In the genomic region with DNA sequence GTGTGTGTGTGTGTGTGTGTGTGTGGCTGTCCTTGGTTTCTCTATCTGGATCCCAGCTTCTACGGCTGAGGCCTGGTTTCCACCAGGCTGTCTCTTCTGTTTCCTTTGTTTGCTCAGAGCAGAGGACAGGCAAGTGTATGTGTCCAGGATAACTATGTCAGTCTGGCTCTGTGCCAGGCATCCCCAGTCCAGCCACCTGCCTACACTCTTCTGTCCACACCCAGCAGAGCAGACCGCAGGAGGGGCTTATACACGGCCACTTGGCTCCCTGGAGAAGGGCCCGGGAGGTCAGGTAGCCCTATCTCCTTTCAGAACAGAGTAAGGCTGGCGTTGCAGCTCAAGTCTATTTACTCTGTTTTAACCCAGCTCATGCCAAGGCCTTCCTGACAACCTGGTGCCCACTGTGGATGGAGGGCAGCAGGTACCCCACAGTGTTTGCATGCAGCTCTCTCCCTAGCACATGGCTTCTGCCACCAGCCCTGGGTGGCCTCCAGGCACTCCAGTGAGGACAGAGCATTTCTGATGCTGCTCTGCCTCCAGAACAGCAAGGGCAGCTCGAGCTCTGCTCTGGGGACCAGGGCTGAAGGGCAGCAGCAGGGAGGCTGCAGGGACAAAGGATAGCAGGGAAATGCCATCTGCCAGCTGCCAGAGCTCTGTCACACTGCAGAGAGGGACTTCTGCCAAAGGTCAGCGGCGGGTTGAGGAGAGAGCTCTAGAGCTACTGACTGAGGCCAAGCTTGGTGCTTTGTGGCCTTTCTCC, we compare ENCODE assay signal across 9 mouse cellular contexts.
DNase-seq lines count a peak whose midpoint lies in the region; ATAC-seq lines count a peak whose summit lies in the region.
"Had no signal": no experiment of that assay in that cellular context is flagged by ENCODE, and none has a peak within 500 bp of the region (broad histone marks: within the 10 kb centered on the region; RNA-seq: fewer than 3 reads in every experiment).

No protein-coding gene starts in this region.

- whole genome bisulfite sequencing in kidney, embryonic 15.5 days: 48% methylated on average over 8 of the region's 8 CpGs
- 61% methylated on average over 8 of the region's 8 CpGs for WGBS in embryonic facial prominence, embryonic 12.5 days
- 25% methylated on average over 8 of the region's 8 CpGs for WGBS in heart, embryonic 16.5 days
- WGBS in limb, embryonic 15.5 days: 77% methylated on average over 8 of the region's 8 CpGs
- 33% methylated on average over 8 of the region's 8 CpGs for WGBS in neural tube, embryonic 14.5 days

- H3K27ac ChIP-seq in kidney, embryonic 15.5 days: no peak overlapping the region
- H3K27ac ChIP-seq in embryonic facial prominence, embryonic 12.5 days: peak overlapping the region; percentile 41; the same call in 1 of the 2 replicates
- peak overlapping the region; percentile 41; the same call in 1 of the 2 replicates for H3K27ac ChIP-seq in heart, embryonic 16.5 days (ENCODE audit: low read length)
- peak overlapping the region; percentile 33; the same call in 1 of the 2 replicates for H3K27ac ChIP-seq in limb, embryonic 15.5 days
- H3K27ac ChIP-seq in neural tube, embryonic 14.5 days (ENCODE audit: low read depth, low read length): peak overlapping the region; percentile 71
- H3K27ac ChIP-seq: liver, embryonic 14.5 days had no signal

- no peak overlapping the region for H3K4me2 ChIP-seq in kidney, embryonic 15.5 days
- no peak overlapping the region for H3K4me2 ChIP-seq in embryonic facial prominence, embryonic 12.5 days (replicated peaks)
- H3K4me2 ChIP-seq in heart, embryonic 16.5 days (ENCODE audit: low read depth, low read length): no peak overlapping the region
- H3K4me2 ChIP-seq in limb, embryonic 15.5 days: no peak overlapping the region
- no peak overlapping the region for H3K4me2 ChIP-seq in neural tube, embryonic 14.5 days (ENCODE audit: low read depth, low read length)

- no peak overlapping the region for H3K9ac ChIP-seq in kidney, embryonic 15.5 days
- no peak overlapping the region for H3K9ac ChIP-seq in embryonic facial prominence, embryonic 12.5 days
- H3K9ac ChIP-seq in heart, embryonic 16.5 days (ENCODE audit: low read length): no peak overlapping the region
- no peak overlapping the region for H3K9ac ChIP-seq in limb, embryonic 15.5 days
- H3K9ac ChIP-seq in neural tube, embryonic 14.5 days (replicated peaks; ENCODE audit: low read depth, low read length): peak overlapping the region; percentile 44; the same call in 1 of the 2 replicates
- H3K9ac ChIP-seq: liver, embryonic 14.5 days had no signal

- ATAC-seq in kidney, embryonic 15.5 days (replicated peaks; ENCODE audit: low FRiP score): peak; percentile 28; the same call in 1 of the 2 replicates
- peak; percentile 25; the same call in 1 of the 2 replicates for ATAC-seq in embryonic facial prominence, embryonic 12.5 days (ENCODE audit: insufficient number of reproducible peaks, insufficient read depth, low FRiP score, low TSS enrichment)
- peak; percentile 61 for ATAC-seq in heart, embryonic 16.5 days (replicated peaks; ENCODE audit: extremely low read depth, insufficient read depth, low FRiP score)
- ATAC-seq in limb, embryonic 15.5 days (ENCODE audit: insufficient number of reproducible peaks, low FRiP score, low TSS enrichment, low read depth): no peak; the same call in 1 of the 2 replicates
- ATAC-seq in neural tube, embryonic 14.5 days (ENCODE audit: low read depth): peak; percentile 45
- no peak for ATAC-seq in megakaryocyte-erythroid progenitor cell, adult 5-6 weeks (replicated peaks; ENCODE audit: low FRiP score, low TSS enrichment, poor library complexity, severe bottlenecking)

- intact Hi-C loops in left cerebral cortex, postnatal 14 days (cut with DNase I): no loop called here

- peaks cover 3% of the 10 kb centered on the region; the same call in 1 of the 2 replicates for H3K36me3 ChIP-seq in kidney, embryonic 15.5 days
- no peaks in the 10 kb centered on the region for H3K36me3 ChIP-seq in embryonic facial prominence, embryonic 12.5 days
- no peaks in the 10 kb centered on the region for H3K36me3 ChIP-seq in heart, embryonic 16.5 days (ENCODE audit: control insufficient read depth, insufficient read depth)
- peaks cover 8% of the 10 kb centered on the region; the same call in 1 of the 2 replicates for H3K36me3 ChIP-seq in limb, embryonic 15.5 days
- H3K36me3 ChIP-seq in neural tube, embryonic 14.5 days (ENCODE audit: control insufficient read depth, insufficient read depth, low read length): no peaks in the 10 kb centered on the region

- H3K27me3 ChIP-seq in kidney, embryonic 15.5 days: no peaks in the 10 kb centered on the region
- H3K27me3 ChIP-seq in embryonic facial prominence, embryonic 12.5 days: no peaks in the 10 kb centered on the region
- H3K27me3 ChIP-seq in heart, embryonic 16.5 days (ENCODE audit: control insufficient read depth, insufficient read depth, low read length): no peaks in the 10 kb centered on the region
- H3K27me3 ChIP-seq in limb, embryonic 15.5 days: no peaks in the 10 kb centered on the region
- no peaks in the 10 kb centered on the region for H3K27me3 ChIP-seq in neural tube, embryonic 14.5 days (ENCODE audit: control insufficient read depth, insufficient read depth, low read length)

- no peaks in the 10 kb centered on the region for H3K9me3 ChIP-seq in kidney, embryonic 15.5 days (replicated peaks)
- H3K9me3 ChIP-seq in embryonic facial prominence, embryonic 12.5 days: no peaks in the 10 kb centered on the region
- no peaks in the 10 kb centered on the region for H3K9me3 ChIP-seq in heart, embryonic 16.5 days (replicated peaks; ENCODE audit: control insufficient read depth, low read length)
- H3K9me3 ChIP-seq in limb, embryonic 15.5 days: no peaks in the 10 kb centered on the region
- H3K9me3 ChIP-seq in neural tube, embryonic 14.5 days (ENCODE audit: control insufficient read depth, low read length): no peaks in the 10 kb centered on the region

- DNase-seq in kidney, adult 9 months: no peak
- DNase-seq in left cerebral cortex, postnatal 14 days (ENCODE audit: low spot score in 2 of 2): no peak

- H3K4me1 ChIP-seq in kidney, embryonic 15.5 days: peaks cover 8% of the 10 kb centered on the region; the same call in 1 of the 2 replicates
- peaks cover 9% of the 10 kb centered on the region for H3K4me1 ChIP-seq in embryonic facial prominence, embryonic 12.5 days
- H3K4me1 ChIP-seq in heart, embryonic 16.5 days (ENCODE audit: control insufficient read depth, insufficient read depth, low read length): peaks cover 9% of the 10 kb centered on the region
- H3K4me1 ChIP-seq in limb, embryonic 15.5 days: peaks cover 6% of the 10 kb centered on the region; the same call in 1 of the 2 replicates
- H3K4me1 ChIP-seq in neural tube, embryonic 14.5 days (ENCODE audit: control insufficient read depth, insufficient read depth, low read length): peaks cover 25% of the 10 kb centered on the region

- H3K4me3 ChIP-seq in kidney, embryonic 15.5 days (replicated peaks): no peak overlapping the region
- H3K4me3 ChIP-seq in embryonic facial prominence, embryonic 12.5 days: no peak overlapping the region
- no peak overlapping the region for H3K4me3 ChIP-seq in heart, embryonic 16.5 days (ENCODE audit: low read length)
- no peak overlapping the region for H3K4me3 ChIP-seq in limb, embryonic 15.5 days
- H3K4me3 ChIP-seq in neural tube, embryonic 14.5 days (ENCODE audit: low read depth, low read length): no peak overlapping the region

Comparison
In these comparisons a context has a peak if more than half of its experiments do, and no peak if none do; other contexts are left out.
1. ATAC-seq: peak in kidney, embryonic 15.5 days (single experiment), embryonic facial prominence, embryonic 12.5 days (single experiment), heart, embryonic 16.5 days (single experiment) and neural tube, embryonic 14.5 days (single experiment); none in limb, embryonic 15.5 days (single experiment) and megakaryocyte-erythroid progenitor cell, adult 5-6 weeks (single experiment).